Mouse (Mus musculus) midbrain, embryonic 16.5 days (tissue): ENCODE results near the gene Evl. TPM values are rescaled to one million over a fixed set of nuclear protein-coding genes. Genes with fewer than 3 reads are reported as not detected.

Experiments
- ATAC-seq: fragments of 200-750 bp; cut with Nextera tagmentation; 2 replicates; pipeline ENCODE4 v1.8.0; 2017; ENCODE audit warnings: moderate TSS enrichment
- H3K27ac ChIP-seq: fragments of 300-500 bp; sonication (generic); 2 replicates; pipeline ENCODE4 v1.5.1; 2014; ENCODE audit warnings: mild to moderate bottlenecking, low read length, mixed read lengths
- H3K27me3 ChIP-seq: fragments of 300-500 bp; sonication (generic); 2 replicates; pipeline ENCODE4 v1.6.1; 2014; ENCODE audit warnings: low read depth, low read length, mixed read lengths; ENCODE audit not compliant: control insufficient read depth, insufficient read depth
- H3K36me3 ChIP-seq: fragments of 300-500 bp; sonication (generic); 2 replicates; pipeline ENCODE4 v1.6.1; 2014; ENCODE audit warnings: mild to moderate bottlenecking, low read length, moderate library complexity, mixed read lengths; ENCODE audit not compliant: control insufficient read depth, insufficient read depth
- H3K4me1 ChIP-seq: fragments of 300-500 bp; sonication (generic); 2 replicates; pipeline ENCODE4 v1.6.1; 2014; ENCODE audit warnings: mild to moderate bottlenecking, low read length, mixed read lengths; ENCODE audit not compliant: control insufficient read depth, insufficient read depth
- H3K4me2 ChIP-seq: fragments of 300-500 bp; sonication (generic); 2 replicates; pipeline ENCODE4 v1.6.1; 2014; ENCODE audit warnings: mild to moderate bottlenecking, low read length, mixed read lengths
- H3K4me3 ChIP-seq: fragments of 300-500 bp; sonication (generic); 2 replicates; pipeline ENCODE4 v1.5.1; 2014; ENCODE audit warnings: low read depth, mild to moderate bottlenecking, low read length, moderate library complexity, mixed read lengths
- H3K9ac ChIP-seq: fragments of 300-500 bp; sonication (generic); 2 replicates; pipeline ENCODE4 v1.6.1; 2014; ENCODE audit warnings: low read depth, low read length, mixed read lengths
- H3K9me3 ChIP-seq: fragments of 300-500 bp; sonication (generic); replicated peaks from 2 replicates; pipeline ENCODE4 v1.6.1; 2014; ENCODE audit warnings: mild to moderate bottlenecking, low read length, mixed read lengths; ENCODE audit not compliant: control insufficient read depth, poor library complexity, severe bottlenecking
- WGBS: fragments of 180-500 bp; shearing (Covaris S2); extraction: QIAGEN DNeasy Blood & Tissue Kit; methylation state at CpG from one replicate; pipeline ENCODE4 v1.1.7; 2014; 5-methylcytosine and 5-hydroxymethylcytosine counted together
- polyA plus RNA-seq: library from polyadenylated mRNA; unstranded; fragments of >200 nt; fragmentation: Nextera tagmentation; extraction: Ambion mirVana; gene quantifications from 2 replicates; pipeline ENCODE4 v1.2.1, GENCODE M21; 2015

The Evl gene
- polyA plus RNA-seq, 1 experiment from 2014 or later = 268 TPM

GRCm38 (mm10) chr12:108674916-108675315 lies 120.4 kb downstream of the Evl start:
- no peak overlapping the region for H3K9ac ChIP-seq
- H3K4me2 ChIP-seq = no peak overlapping the region
- H3K4me3 ChIP-seq = no peak overlapping the region
- H3K27ac ChIP-seq = no peak overlapping the region
- no peak for ATAC-seq
- H3K36me3 ChIP-seq = peaks cover 36% of the 10 kb centered on the region
- no peaks in the 10 kb centered on the region for H3K9me3 ChIP-seq
- 98% methylated on average over 2 of the region's 2 CpGs for WGBS
- no peaks in the 10 kb centered on the region for H3K27me3 ChIP-seq
- no peaks in the 10 kb centered on the region for H3K4me1 ChIP-seq

DNA sequence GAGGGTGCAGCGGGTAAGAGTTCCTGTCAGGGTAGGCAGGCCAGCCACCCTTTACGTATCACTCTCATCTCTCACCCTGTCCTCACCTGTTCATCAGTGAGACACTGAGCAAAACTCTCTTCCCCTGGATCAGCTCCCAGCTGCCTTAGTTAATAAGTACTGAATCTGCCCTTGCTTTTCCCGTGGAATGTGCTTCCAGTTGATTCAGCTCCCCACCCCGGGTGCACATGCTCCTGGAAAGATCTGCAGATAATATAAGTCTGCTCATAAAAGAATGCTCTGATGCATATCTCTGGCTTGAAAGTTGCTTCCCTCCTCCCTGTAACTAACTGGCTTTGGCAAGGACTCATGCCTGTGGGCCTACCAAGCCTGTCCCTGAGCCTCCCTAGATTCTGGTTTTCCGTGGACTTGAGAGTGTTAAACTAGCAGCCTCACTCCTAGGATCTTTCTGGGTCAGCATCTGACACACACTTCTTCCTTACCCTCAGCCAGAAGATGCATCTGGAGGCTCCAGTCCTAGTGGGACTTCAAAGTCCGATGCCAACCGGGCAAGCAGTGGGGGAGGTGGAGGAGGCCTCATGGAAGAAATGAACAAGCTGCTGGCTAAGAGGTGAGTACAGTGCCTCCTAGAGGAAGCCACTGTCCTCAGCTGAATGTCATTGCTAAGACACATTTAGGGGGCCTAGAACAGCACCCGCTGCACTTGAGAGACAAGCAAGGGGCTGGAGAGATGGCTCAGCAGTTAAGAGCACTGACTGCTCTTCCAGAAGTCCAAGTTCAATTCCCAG lies 121.3 kb downstream of the Evl start:
- Histone ChIP-seq H3K36me3 (peaks cover 39% of the 10 kb centered on the region), H3K4me1 (no peaks in the 10 kb centered on the region), H3K4me2 (no peak overlapping the region), H3K9ac (no peak overlapping the region), H3K27me3 (no peaks in the 10 kb centered on the region), H3K9me3 (no peaks in the 10 kb centered on the region), H3K4me3 (no peak overlapping the region), H3K27ac (no peak overlapping the region)
- WGBS = 80% methylated on average over 8 of the region's 8 CpGs
- no peak for ATAC-seq

GRCm38 (mm10) chr12:108677116-108677515 lies 122.6 kb downstream of the Evl start:
- Histone ChIP-seq H3K36me3 (peaks cover 48% of the 10 kb centered on the region), H3K9ac (no peak overlapping the region), H3K9me3 (no peaks in the 10 kb centered on the region), H3K4me1 (no peaks in the 10 kb centered on the region), H3K4me3 (no peak overlapping the region), H3K27me3 (no peaks in the 10 kb centered on the region), H3K27ac (no peak overlapping the region), H3K4me2 (no peak overlapping the region)
- 95% methylated on average over 5 of the region's 5 CpGs for WGBS
- ATAC-seq = no peak

- Histone ChIP-seq H3K4me1 (no peaks in the 10 kb centered on the region), H3K9me3 (no peaks in the 10 kb centered on the region), H3K4me3 (no peak overlapping the region), H3K27ac (no peak overlapping the region), H3K4me2 (no peak overlapping the region), H3K9ac (no peak overlapping the region), H3K36me3 (peaks cover 49% of the 10 kb centered on the region), H3K27me3 (no peaks in the 10 kb centered on the region)
- ATAC-seq = no peak
- 94% methylated on average over 4 of the region's 4 CpGs for WGBS
Measured at GRCm38 (mm10) chr12:108678366-108678765, 123.8 kb downstream of the Evl start.

DNA sequence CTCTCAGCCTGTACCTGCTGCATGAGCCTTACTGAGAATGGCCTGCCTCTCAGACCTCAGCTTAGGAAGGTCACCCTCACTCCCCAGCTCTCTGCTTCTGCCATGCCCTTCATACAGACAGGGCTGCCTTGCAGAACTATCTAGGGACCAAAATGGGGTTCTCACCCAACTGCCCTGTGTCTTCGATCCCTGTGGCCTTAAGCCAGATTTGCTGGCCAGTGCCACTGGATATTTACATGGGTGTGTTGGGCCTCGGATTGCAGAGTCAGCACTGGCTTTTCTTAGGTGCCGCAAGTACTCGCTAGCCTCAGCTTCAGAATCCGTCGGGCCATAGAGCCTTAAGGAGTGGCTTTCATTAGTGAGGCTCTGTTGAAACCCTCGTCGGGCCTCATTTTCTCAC lies 126.3 kb downstream of the Evl start:
- no peaks in the 10 kb centered on the region for H3K27me3 ChIP-seq
- H3K4me1 ChIP-seq = no peaks in the 10 kb centered on the region
- 96% methylated on average over 8 of the region's 8 CpGs for WGBS
- H3K4me3 ChIP-seq = no peak overlapping the region
- peaks cover 38% of the 10 kb centered on the region for H3K36me3 ChIP-seq
- no peaks in the 10 kb centered on the region for H3K9me3 ChIP-seq
- H3K4me2 ChIP-seq = no peak overlapping the region
- H3K27ac ChIP-seq = no peak overlapping the region
- H3K9ac ChIP-seq = no peak overlapping the region
- ATAC-seq = no peak

DNA sequence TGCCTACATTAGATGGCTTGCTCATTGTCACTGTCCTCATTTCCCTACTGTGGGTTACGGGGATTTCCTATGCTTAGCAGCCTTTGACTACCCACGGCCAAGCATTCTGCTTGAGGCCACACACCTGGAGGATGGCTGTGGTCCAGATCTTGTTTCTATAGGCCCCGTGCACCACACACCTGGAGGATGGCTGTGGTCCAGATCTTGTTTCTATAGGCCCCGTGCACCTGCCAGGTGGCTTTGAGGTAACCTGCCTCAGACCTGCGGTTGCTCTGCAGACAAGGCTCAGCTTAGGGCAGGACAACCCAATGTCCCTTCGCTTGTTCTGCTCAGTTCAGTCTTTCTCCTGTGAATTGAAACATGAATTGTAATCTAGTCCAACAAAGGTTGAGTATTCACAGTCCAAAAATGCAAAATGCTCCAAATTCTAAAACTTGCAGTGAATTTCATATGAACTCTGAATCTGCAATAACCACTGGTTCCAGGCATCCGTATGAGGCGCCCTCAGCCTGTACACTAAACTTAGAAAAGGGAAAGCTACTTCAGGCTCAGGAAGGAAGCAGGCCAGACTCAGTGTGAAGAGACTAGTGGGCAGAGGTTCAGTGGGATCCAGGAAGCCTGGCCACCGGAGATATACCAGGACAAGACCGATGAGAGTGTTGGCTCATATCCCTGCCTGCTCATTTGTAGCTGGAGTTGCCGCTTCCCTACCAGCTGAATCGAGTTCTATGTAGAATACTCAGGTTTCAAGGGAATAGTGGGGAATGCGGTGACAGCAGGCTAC lies 127.9 kb downstream of the Evl start:
- Histone ChIP-seq H3K27ac (no peak overlapping the region), H3K4me3 (no peak overlapping the region), H3K4me1 (no peaks in the 10 kb centered on the region), H3K9ac (no peak overlapping the region), H3K36me3 (peaks cover 36% of the 10 kb centered on the region), H3K4me2 (no peak overlapping the region), H3K9me3 (no peaks in the 10 kb centered on the region), H3K27me3 (no peaks in the 10 kb centered on the region)
- ATAC-seq = no peak
- 94% methylated on average over 13 of the region's 13 CpGs for WGBS

DNA sequence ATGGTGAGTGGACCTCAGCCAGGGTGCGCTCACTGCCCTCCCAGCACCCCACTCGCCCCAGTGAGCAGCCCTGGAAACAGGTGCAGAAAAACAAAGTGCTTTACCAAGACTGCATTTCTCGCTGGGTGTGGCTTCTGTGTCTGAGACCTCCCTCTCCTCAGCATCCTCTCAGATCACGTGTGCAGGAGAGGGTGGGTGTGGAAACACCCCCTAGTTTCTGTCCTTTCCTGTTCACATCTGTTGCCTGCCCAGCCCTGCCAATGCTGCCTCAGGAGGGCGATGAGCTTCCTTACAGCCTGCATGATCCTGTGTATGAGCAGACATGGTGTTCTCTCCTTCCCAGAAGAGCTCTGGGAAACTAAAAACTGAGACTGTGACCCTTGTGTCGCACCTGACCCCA lies 131.9 kb downstream of the Evl start:
- ATAC-seq = no peak
- H3K4me1 ChIP-seq = no peaks in the 10 kb centered on the region
- no peak overlapping the region for H3K9ac ChIP-seq
- peaks cover 22% of the 10 kb centered on the region for H3K36me3 ChIP-seq
- no peak overlapping the region for H3K4me3 ChIP-seq
- no peaks in the 10 kb centered on the region for H3K27me3 ChIP-seq
- no peak overlapping the region for H3K4me2 ChIP-seq
- 76% methylated on average over 6 of the region's 6 CpGs for WGBS
- H3K27ac ChIP-seq = no peak overlapping the region
- no peaks in the 10 kb centered on the region for H3K9me3 ChIP-seq

DNA sequence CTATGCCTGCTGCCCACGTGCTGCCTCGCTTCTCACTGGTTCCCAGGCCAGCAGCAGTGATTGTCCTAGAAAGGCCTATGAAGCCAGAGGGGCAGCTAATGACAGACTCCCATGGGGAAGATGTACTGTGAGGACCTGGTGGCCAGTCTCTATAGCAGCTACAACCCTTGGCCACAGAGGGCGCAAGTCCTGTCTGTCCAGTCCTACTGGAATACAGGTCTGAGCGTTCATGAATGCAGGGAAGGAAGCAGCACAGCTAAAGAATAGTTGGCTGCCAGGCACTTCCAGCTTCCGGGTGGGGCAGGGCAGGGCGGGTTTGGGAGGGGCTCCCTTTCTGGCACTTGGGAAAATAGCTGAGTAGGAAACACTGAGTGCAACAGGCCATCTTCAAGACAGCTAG lies 132.4 kb downstream of the Evl start:
- WGBS = 73% methylated on average over 6 of the region's 6 CpGs
- H3K27me3 ChIP-seq = no peaks in the 10 kb centered on the region
- no peak overlapping the region for H3K4me3 ChIP-seq
- H3K4me1 ChIP-seq = no peaks in the 10 kb centered on the region
- no peak overlapping the region for H3K4me2 ChIP-seq
- H3K9ac ChIP-seq = no peak overlapping the region
- H3K27ac ChIP-seq = no peak overlapping the region
- peaks cover 17% of the 10 kb centered on the region for H3K36me3 ChIP-seq
- H3K9me3 ChIP-seq = no peaks in the 10 kb centered on the region
- ATAC-seq = no peak

GRCm38 (mm10) chr12:108689167-108689566 lies 134.6 kb downstream of the Evl start:
- Histone ChIP-seq H3K27me3 (no peaks in the 10 kb centered on the region), H3K4me2 (no peak overlapping the region), H3K4me1 (no peaks in the 10 kb centered on the region), H3K4me3 (no peak overlapping the region), H3K27ac (no peak overlapping the region), H3K36me3 (peaks cover 6% of the 10 kb centered on the region), H3K9me3 (no peaks in the 10 kb centered on the region), H3K9ac (no peak overlapping the region)
- WGBS = 89% methylated on average over 9 of the region's 9 CpGs
- no peak for ATAC-seq
